Mouse (Mus musculus) cerebellum, adult 11-12 months (tissue): ENCODE results near the gene Spata6.

Source experiments
- DNase-seq: peaks from one replicate; pipeline ENCODE4 v3.0.0; 2022

Gene Spata6

DNA sequence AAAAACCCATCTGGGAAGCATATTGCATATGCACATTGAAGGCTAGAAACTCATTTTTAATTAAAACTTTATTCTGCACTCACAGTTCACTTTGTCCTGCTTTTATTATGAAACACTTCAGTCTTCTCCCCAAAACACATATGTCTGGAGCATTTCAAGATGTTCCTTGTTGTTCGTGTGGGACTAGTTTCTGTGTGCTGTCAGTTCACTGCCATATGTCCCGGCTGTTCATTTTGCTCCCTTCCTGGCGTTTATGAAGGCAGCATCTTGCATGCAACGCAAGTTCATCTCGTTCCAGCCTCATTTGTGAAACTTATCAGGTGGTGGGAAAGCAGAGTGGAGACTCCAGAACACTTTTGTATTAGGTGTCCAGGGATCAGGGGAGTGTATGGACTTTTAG, 146.9 kb downstream of the Spata6 start:
- DNase-seq = no peak

DNA sequence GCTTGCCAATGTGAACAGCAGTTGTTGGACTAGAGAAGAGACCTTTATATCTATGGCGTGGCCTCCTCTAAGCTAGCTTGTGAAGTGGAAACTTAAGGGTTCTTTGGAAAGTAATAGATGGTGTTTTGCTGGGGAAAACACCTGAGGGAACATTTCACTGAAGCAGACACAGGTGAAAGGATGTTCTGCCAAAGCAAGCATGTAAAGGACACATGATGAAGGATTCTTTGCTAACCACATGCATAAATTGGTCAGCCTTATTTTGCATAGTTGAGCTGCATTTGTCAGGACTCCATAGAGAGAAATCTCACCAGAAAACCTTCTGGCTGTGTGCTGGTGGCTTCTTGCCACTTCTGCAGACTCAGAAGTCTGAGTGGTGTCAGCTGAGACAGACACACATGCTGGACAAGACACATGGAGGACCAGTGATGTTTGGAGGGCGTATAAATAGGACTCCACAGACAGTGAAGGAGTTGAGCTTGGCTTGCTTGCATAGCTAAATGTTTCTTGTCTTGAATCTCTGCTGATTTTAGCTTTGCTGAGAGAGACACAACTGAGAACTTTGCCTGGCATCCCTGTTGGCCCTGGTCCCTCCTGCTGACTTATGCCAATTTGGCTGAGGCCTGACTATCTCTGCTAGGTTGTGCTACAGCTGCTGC, 148.1 kb downstream of the Spata6 start:
- DNase-seq = no peak
